Mouse (Mus musculus) adrenal gland (tissue): Measurements from ENCODE around the gene Cfap97d2.
"Not testable (repeated sequence)": the region's sequence is repeated elsewhere in the genome, so short reads cannot be mapped to it uniquely, and the experiment has no call there.

Source experiments
- intact Hi-C: fragments of 180-260 bp; cut with DNase I; formaldehyde crosslinking; loops from one replicate; pipeline ENCODE4 v1.15.1; 2025

Gene Cfap97d2

GRCm38 (mm10) chr8:13740323-13740770 lies 34.7 kb downstream of the Cfap97d2 start:
- intact Hi-C loops: no loop called here

GRCm38 (mm10) chr8:13740817-13741613 lies 35.3 kb downstream of the Cfap97d2 start:
- intact Hi-C loops: no loop called here

- intact Hi-C loops: not testable (repeated sequence)
Observed at GRCm38 (mm10) chr8:13746212-13746611, 40.5 kb downstream of the Cfap97d2 start.

GRCm38 (mm10) chr8:13747626-13748025 lies 41.9 kb downstream of the Cfap97d2 start:
- intact Hi-C loops: no loop called here

GRCm38 (mm10) chr8:13753680-13754079 lies 48.0 kb downstream of the Cfap97d2 start:
- intact Hi-C loops: loop anchor here (2.0 to 10.0 kb wide), 2 partner anchors 299 to 341 kb away; no protein-coding TSS in a partner anchor

GRCm38 (mm10) chr8:13756480-13756879 lies 50.8 kb downstream of the Cfap97d2 start:
- intact Hi-C loops: loop anchor here (10.0 kb wide), 1 partner anchor 302 kb away; no protein-coding TSS in a partner anchor

GRCm38 (mm10) chr8:13756982-13757804 lies 51.5 kb downstream of the Cfap97d2 start, which contains the start of gene Cdc16:
Cdc16 (plus strand) TSS chr8:13757676.
- intact Hi-C loops: loop anchor here (10.0 kb wide), 1 partner anchor 302 kb away; no protein-coding TSS in a partner anchor

- intact Hi-C loops: loop anchor here (10.0 kb wide), 1 partner anchor 303 kb away; no protein-coding TSS in a partner anchor
Observed at GRCm38 (mm10) chr8:13757805-13758727, 52.4 kb downstream of the Cfap97d2 start.

- intact Hi-C loops: no loop called here
Observed at GRCm38 (mm10) chr8:13769206-13769605, 63.5 kb downstream of the Cfap97d2 start.

- intact Hi-C loops: no loop called here
Observed at GRCm38 (mm10) chr8:13780536-13780935, 74.8 kb downstream of the Cfap97d2 start.

GRCm38 (mm10) chr8:13785250-13785763 lies 79.6 kb downstream of the Cfap97d2 start, which contains the start of gene Upf3a:
Upf3a (plus strand) TSS chr8:13785615.
- intact Hi-C loops: loop anchor here (5.0 kb wide), 2 partner anchors 87 to 102 kb away; no protein-coding TSS in a partner anchor

GRCm38 (mm10) chr8:13785764-13786299 lies 80.1 kb downstream of the Cfap97d2 start:
- intact Hi-C loops: loop anchor here (5.0 kb wide), 2 partner anchors 86 to 101 kb away; no protein-coding TSS in a partner anchor

- intact Hi-C loops: loop anchor here (5.0 kb wide), 2 partner anchors 83 to 98 kb away; no protein-coding TSS in a partner anchor
Observed at GRCm38 (mm10) chr8:13789606-13790005, 83.9 kb downstream of the Cfap97d2 start.
